Mouse (Mus musculus) brain, embryonic 14.5 days (tissue): Measurements from ENCODE around the gene Tnfsf4.

Experiments used
- CTCF ChIP-seq: fragments of 200-500 bp; IDR thresholded peaks from 2 replicates; pipeline ENCODE4 v1.5.1; 2012; ENCODE audit warnings: inconsistent platforms, mild to moderate bottlenecking, moderate library complexity, borderline replicate concordance; ENCODE audit not compliant: insufficient read depth, insufficient read length; ENCODE audit errors: extremely low read depth
- POLR2A ChIP-seq: fragments of 200-500 bp; IDR thresholded peaks from 2 replicates; pipeline ENCODE4 v1.6.1; 2012; ENCODE audit warnings: mild to moderate bottlenecking, inconsistent platforms, borderline replicate concordance; ENCODE audit not compliant: poor library complexity, insufficient read depth, insufficient read length, severe bottlenecking; ENCODE audit errors: extremely low read depth

DNA sequence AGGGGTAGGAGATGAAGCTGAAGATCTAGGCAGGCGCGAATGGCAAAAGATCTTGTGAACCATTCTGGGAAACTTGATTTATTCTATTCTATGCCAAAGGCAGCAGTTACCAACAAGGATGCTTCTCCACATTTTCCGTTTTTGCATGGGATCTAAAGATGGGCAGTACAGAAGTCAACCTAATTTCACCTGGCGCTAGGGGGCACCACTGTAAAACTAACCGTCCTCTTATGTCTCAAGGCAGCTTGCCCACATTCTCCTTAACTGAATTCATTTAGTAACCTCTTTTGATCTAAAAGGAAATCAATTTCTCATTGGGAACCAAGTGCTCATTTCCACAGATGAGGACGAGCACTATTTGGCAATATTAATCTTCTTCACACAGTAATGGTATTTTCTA is 4.9 kb downstream of the Tnfsf4 start:
- no peak for TF ChIP-seq POLR2A
- peak; percentile 53; the same call in 1 of the 2 replicates for TF ChIP-seq CTCF
